Mouse (Mus musculus): ENCODE data around the gene Rab22a. TPM values are rescaled to one million over a fixed set of nuclear protein-coding genes. Genes with fewer than 3 reads are reported as not detected.

Gene Rab22a
- polyA plus RNA-seq, 2 experiments = 23.9 to 49.4 TPM

DNA sequence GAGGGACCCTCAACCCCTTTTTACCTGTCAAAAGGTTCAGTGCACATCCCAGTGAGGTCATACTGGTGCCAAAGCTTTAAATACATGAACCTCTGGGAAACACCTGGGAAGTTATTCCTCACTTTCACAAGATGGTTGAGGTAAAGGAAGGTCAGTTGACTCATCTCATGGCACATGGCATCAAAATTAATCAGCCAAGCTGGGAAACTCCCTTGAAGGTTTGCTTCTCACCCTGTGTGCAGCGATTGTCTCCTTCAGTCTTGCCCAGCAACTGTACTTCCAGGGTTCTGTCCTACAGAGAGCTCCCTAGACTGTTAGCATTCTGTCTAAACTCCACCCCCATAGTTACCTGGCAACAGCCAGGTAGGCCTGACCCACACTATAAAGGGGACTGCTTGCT is 20.6 kb downstream of the Rab22a start:
- Histone ChIP-seq H3K9me3 (ENCODE audit: control insufficient read depth, low read length) (no peaks in the 10 kb centered on the region), H3K4me3 (replicated peaks; ENCODE audit: low read length) (no peak overlapping the region), H3K4me1 (ENCODE audit: control insufficient read depth, insufficient read depth, low read length) (no peaks in the 10 kb centered on the region), H3K27me3 (ENCODE audit: control insufficient read depth, insufficient read depth, low read length) (no peaks in the 10 kb centered on the region), H3K9ac (ENCODE audit: low read depth, low read length, severe bottlenecking) (no peak overlapping the region), H3K27ac (replicated peaks; ENCODE audit: low read depth, low read length) (no peak overlapping the region), H3K4me2 (replicated peaks; ENCODE audit: low read depth, low read length, severe bottlenecking) (no peak overlapping the region), H3K36me3 (ENCODE audit: control insufficient read depth, insufficient read depth, low read length) (peaks cover 11% of the 10 kb centered on the region)
- no peak for TF ChIP-seq POLR2A (IDR thresholded peaks at IDR 0.05; ENCODE audit: borderline replicate concordance, extremely low read depth, insufficient read depth, insufficient read length)
- no peak for DNase-seq (ENCODE audit: low spot score)
- no peak for ATAC-seq (ENCODE audit: low FRiP score, low read depth)
- WGBS = 69% methylated on average over 1 of the region's 1 CpGs

DNA sequence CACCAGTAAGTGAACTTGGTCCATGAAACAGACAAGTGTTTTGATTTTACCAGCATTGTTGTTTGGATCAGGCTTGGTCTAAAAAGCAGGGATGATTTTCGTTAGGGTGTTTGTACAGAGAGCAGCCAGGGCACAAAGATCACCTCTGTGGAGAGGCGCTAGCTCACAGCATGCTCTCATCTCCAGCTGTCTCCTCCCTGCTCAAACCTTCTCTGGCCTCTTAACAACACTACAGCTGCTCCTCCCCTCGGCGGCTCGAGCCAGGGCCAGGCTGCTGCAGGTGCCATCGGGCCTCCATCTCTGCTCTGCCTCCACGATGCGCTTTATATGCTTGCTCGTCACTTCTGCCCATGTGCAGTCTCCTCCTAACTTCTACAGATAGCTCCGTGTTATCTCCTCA is 23.2 kb downstream of the Rab22a start:
- WGBS = 74% methylated on average over 10 of the region's 10 CpGs
- H3K9me3 ChIP-seq (ENCODE audit: control insufficient read depth, low read length) = no peaks in the 10 kb centered on the region
- H3K27me3 ChIP-seq (ENCODE audit: control insufficient read depth, insufficient read depth, low read length) = no peaks in the 10 kb centered on the region
- H3K9ac ChIP-seq (ENCODE audit: low read depth, low read length, severe bottlenecking) = no peak overlapping the region
- peaks cover 11% of the 10 kb centered on the region for H3K36me3 ChIP-seq (ENCODE audit: control insufficient read depth, insufficient read depth, low read length)
- TF ChIP-seq POLR2A (IDR thresholded peaks at IDR 0.05; ENCODE audit: borderline replicate concordance, extremely low read depth, insufficient read depth, insufficient read length) = no peak
- no peak overlapping the region for H3K27ac ChIP-seq (replicated peaks; ENCODE audit: low read depth, low read length)
- no peaks in the 10 kb centered on the region for H3K4me1 ChIP-seq (ENCODE audit: control insufficient read depth, insufficient read depth, low read length)
- ATAC-seq (ENCODE audit: low FRiP score, low read depth) = no peak
- no peak overlapping the region for H3K4me3 ChIP-seq (replicated peaks; ENCODE audit: low read length)
- DNase-seq (ENCODE audit: low spot score) = no peak
- H3K4me2 ChIP-seq (replicated peaks; ENCODE audit: low read depth, low read length, severe bottlenecking) = no peak overlapping the region

DNA sequence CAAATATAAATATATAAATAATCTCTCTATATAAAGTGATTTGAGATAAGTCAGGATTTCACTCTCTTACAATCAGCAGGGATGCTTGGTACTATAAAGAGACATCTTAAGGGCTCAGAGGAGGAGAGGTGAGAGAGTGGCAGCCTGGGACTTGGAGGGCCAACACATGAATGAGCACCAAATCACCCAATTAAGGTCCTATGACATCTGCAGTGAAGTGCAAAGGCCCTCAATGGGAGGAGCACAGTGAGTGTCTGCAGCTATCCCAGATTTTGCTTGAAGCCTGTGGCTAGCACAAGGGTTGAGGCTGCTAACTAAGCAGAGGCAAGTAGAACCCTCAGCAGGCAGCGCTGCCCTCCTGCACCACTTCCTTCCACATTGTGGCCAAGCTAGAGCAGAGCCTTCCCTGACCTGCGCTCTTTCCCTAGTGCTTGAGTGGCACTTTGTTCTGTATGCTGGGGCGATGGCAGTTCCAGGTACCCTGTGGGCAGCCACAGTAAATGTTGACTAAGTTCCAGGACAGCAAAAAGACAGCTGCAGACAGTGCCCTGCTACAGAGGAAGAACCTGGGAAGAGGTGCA is 26.3 kb downstream of the Rab22a start:
- ATAC-seq (ENCODE audit: low FRiP score, low read depth) = no peak
- Histone ChIP-seq H3K4me1 (ENCODE audit: control insufficient read depth, insufficient read depth, low read length) (no peaks in the 10 kb centered on the region), H3K4me2 (replicated peaks; ENCODE audit: low read depth, low read length, severe bottlenecking) (no peak overlapping the region), H3K9ac (ENCODE audit: low read depth, low read length, severe bottlenecking) (no peak overlapping the region), H3K36me3 (ENCODE audit: control insufficient read depth, insufficient read depth, low read length) (peaks cover 32% of the 10 kb centered on the region), H3K27me3 (ENCODE audit: control insufficient read depth, insufficient read depth, low read length) (no peaks in the 10 kb centered on the region), H3K4me3 (replicated peaks; ENCODE audit: low read length) (no peak overlapping the region), H3K27ac (replicated peaks; ENCODE audit: low read depth, low read length) (no peak overlapping the region), H3K9me3 (ENCODE audit: control insufficient read depth, low read length) (no peaks in the 10 kb centered on the region)
- TF ChIP-seq POLR2A (IDR thresholded peaks at IDR 0.05; ENCODE audit: borderline replicate concordance, extremely low read depth, insufficient read depth, insufficient read length) = no peak
- DNase-seq (ENCODE audit: low spot score) = no peak
- WGBS = 90% methylated on average over 3 of the region's 3 CpGs

DNA sequence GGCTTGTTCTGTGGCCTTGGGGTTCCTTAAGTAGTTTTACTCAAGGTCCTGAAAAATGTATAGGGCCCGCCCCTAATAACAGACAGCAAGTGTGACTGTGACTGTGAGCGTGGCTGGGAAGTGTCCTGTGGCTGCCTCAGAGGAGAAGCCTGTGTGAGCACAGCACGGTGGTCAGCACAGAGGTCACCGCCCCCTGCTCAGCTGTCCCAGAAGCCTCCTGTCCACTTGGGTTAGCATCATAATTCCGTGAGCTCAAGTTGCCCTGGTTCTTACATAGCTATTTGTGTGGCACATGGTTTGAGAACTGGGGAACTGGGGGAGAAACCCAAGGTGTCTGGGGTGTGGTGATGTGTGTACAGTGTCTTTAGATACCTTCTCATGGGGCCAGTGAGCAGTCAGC is 27.8 kb downstream of the Rab22a start:
- Histone ChIP-seq H3K9me3 (ENCODE audit: control insufficient read depth, low read length) (no peaks in the 10 kb centered on the region), H3K4me1 (ENCODE audit: control insufficient read depth, insufficient read depth, low read length) (no peaks in the 10 kb centered on the region), H3K27me3 (ENCODE audit: control insufficient read depth, insufficient read depth, low read length) (no peaks in the 10 kb centered on the region), H3K36me3 (ENCODE audit: control insufficient read depth, insufficient read depth, low read length) (peaks cover 37% of the 10 kb centered on the region), H3K4me2 (replicated peaks; ENCODE audit: low read depth, low read length, severe bottlenecking) (no peak overlapping the region), H3K9ac (ENCODE audit: low read depth, low read length, severe bottlenecking) (no peak overlapping the region), H3K4me3 (replicated peaks; ENCODE audit: low read length) (no peak overlapping the region), H3K27ac (replicated peaks; ENCODE audit: low read depth, low read length) (no peak overlapping the region)
- TF ChIP-seq POLR2A (IDR thresholded peaks at IDR 0.05; ENCODE audit: borderline replicate concordance, extremely low read depth, insufficient read depth, insufficient read length) = no peak
- DNase-seq (ENCODE audit: low spot score) (no peak), ATAC-seq (ENCODE audit: low FRiP score, low read depth) (no peak)
- 77% methylated on average over 5 of the region's 5 CpGs for WGBS

DNA sequence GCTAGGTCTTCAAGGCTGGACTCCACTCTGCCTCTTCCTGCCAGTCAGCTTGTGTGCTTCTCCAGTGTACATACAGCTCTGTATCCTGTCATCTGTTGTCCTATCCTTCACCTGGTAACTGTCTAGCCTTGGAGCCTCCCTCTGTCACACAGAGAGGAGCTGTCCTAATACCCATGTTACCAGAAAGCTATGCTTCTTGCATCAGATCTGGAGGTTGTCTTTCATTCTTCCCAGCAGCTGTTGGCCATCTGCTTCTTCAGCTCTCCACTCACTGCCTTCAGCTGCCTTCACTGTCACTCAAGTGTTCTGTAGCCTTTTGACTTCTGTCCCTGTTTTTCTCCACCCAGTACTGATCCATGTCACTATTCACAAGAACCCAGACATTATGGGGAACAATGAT is 30.3 kb downstream of the Rab22a start:
- Histone ChIP-seq H3K27ac (replicated peaks; ENCODE audit: low read depth, low read length) (no peak overlapping the region), H3K9ac (ENCODE audit: low read depth, low read length, severe bottlenecking) (no peak overlapping the region), H3K4me2 (replicated peaks; ENCODE audit: low read depth, low read length, severe bottlenecking) (no peak overlapping the region), H3K4me3 (replicated peaks; ENCODE audit: low read length) (no peak overlapping the region), H3K9me3 (ENCODE audit: control insufficient read depth, low read length) (no peaks in the 10 kb centered on the region), H3K36me3 (ENCODE audit: control insufficient read depth, insufficient read depth, low read length) (peaks cover 39% of the 10 kb centered on the region), H3K4me1 (ENCODE audit: control insufficient read depth, insufficient read depth, low read length) (no peaks in the 10 kb centered on the region), H3K27me3 (ENCODE audit: control insufficient read depth, insufficient read depth, low read length) (no peaks in the 10 kb centered on the region)
- TF ChIP-seq POLR2A (IDR thresholded peaks at IDR 0.05; ENCODE audit: borderline replicate concordance, extremely low read depth, insufficient read depth, insufficient read length) = no peak
- DNase-seq (ENCODE audit: low spot score) (peak; percentile 44), ATAC-seq (ENCODE audit: low FRiP score, low read depth) (0 out of 2 replicates have a peak, but pooled peaks have one; percentile 44)

DNA sequence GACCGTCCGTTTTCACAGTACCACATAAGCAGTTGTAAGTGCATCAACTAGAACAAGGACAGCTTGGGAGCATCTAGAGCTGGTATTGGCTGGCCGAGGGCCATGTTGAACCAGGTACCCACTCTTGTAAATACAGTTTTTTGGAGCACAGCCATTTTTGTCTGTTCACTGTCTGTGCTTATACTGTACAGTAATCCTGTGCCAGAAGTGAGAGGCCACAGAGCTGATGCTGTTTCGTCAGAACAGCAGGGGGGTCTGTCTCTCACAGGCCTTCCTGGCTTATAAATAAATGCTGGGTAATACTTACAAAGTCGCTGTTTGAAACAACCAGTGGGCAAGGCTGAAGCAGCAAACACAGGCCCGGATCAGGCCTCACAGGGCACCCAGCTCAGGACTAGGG is 32.2 kb downstream of the Rab22a start:
- TF ChIP-seq POLR2A (IDR thresholded peaks at IDR 0.05; ENCODE audit: borderline replicate concordance, extremely low read depth, insufficient read depth, insufficient read length) = no peak
- no peaks in the 10 kb centered on the region for H3K9me3 ChIP-seq (ENCODE audit: control insufficient read depth, low read length)
- ATAC-seq (ENCODE audit: low FRiP score, low read depth) = no peak
- DNase-seq (ENCODE audit: low spot score) = no peak
- no peaks in the 10 kb centered on the region for H3K4me1 ChIP-seq (ENCODE audit: control insufficient read depth, insufficient read depth, low read length)
- H3K4me2 ChIP-seq (replicated peaks; ENCODE audit: low read depth, low read length, severe bottlenecking) = no peak overlapping the region
- H3K4me3 ChIP-seq (replicated peaks; ENCODE audit: low read length) = no peak overlapping the region
- no peak overlapping the region for H3K9ac ChIP-seq (ENCODE audit: low read depth, low read length, severe bottlenecking)
- no peak overlapping the region for H3K27ac ChIP-seq (replicated peaks; ENCODE audit: low read depth, low read length)
- H3K27me3 ChIP-seq (ENCODE audit: control insufficient read depth, insufficient read depth, low read length) = no peaks in the 10 kb centered on the region
- WGBS = 80% methylated on average over 6 of the region's 6 CpGs
- peaks cover 58% of the 10 kb centered on the region for H3K36me3 ChIP-seq (ENCODE audit: control insufficient read depth, insufficient read depth, low read length)

All from limb, embryonic 14.5 days (tissue).